Mouse (Mus musculus): ENCODE results near the gene Drosha.

DNA sequence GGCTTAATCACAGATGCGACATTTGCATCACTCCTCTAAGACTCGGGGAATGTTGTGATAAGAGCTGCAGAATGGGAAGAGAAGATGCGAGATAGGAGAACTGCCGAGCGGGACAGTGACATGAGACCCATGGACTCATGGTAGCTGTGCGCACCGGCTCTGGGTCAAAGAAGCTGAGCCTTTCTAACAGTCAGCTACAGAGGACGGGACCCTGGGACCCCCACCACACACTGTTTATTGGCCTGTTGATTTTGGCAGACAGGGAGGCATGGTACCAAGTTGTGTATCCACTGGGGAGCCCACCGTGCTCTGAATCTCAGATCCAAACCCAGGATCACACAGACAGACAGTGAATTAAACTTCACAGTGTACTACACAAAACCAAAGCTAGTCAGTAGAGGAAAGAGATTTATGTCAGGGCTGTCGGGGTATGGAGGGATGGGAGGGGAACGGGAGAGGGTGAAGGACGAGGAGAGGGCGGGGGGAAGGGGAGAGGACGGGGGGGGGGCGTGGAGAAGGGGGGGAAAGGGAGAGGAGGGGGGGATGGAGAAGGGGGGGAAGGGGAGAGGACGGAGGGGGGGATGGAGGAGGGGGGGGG lies 42.8 kb upstream of the Drosha start:
- no peak for TF ChIP-seq POLR2A (IDR thresholded peaks at IDR 0.05; ENCODE audit: borderline replicate concordance, low read depth, low read length)
- no peak for TF ChIP-seq CTCF (IDR thresholded peaks at IDR 0.05; ENCODE audit: low read depth, low read length)

All from bone marrow macrophage, adult 2 months (primary cell).